Mouse (Mus musculus) adrenal gland, postnatal 14 days (tissue): ENCODE results near the gene Grk6. TPM values are rescaled to one million over a fixed set of nuclear protein-coding genes. Genes with fewer than 3 reads are reported as not detected.

Source experiments
- DNase-seq: peaks from one replicate; pipeline ENCODE4 v3.0.0; 2021; ENCODE audit warnings: mixed read lengths
- long read RNA-seq, 2 experiments: library from polyadenylated mRNA; stranded (forward); transcript quantifications; one replicate each; pipeline ENCODE4 v2.0.0; 2021
- total RNA-seq: library from RNA; stranded (reverse); gene quantifications from 2 replicates; pipeline ENCODE4 v1.2.3, GENCODE M21; 2021

Grk6 gene
- 35.3 and 55.4 TPM in 2 replicates for total RNA-seq
- long read RNA-seq, experiment 1, transcript Grk6-201 (16 exons, 2,994 nt): major isoform, 51 of 109 reads
- long read RNA-seq, experiment 1, transcript Grk6-203 (16 exons, 1,997 nt): minor isoform, 32 of 109 reads
- long read RNA-seq, experiment 1, partial matches to known transcripts: 6 of 109 reads
- long read RNA-seq, experiment 1, other reads (novel, unspliced or antisense): 13 of 109 reads
- long read RNA-seq, experiment 2, transcript Grk6-203 (16 exons, 1,997 nt): minor isoform, 16 of 68 reads
- long read RNA-seq, experiment 2, transcript Grk6-201 (16 exons, 2,994 nt): major isoform, 38 of 68 reads
- long read RNA-seq, experiment 2, partial matches to known transcripts: 3 of 68 reads
- long read RNA-seq, experiment 2, other reads (novel, unspliced or antisense): 9 of 68 reads

DNA sequence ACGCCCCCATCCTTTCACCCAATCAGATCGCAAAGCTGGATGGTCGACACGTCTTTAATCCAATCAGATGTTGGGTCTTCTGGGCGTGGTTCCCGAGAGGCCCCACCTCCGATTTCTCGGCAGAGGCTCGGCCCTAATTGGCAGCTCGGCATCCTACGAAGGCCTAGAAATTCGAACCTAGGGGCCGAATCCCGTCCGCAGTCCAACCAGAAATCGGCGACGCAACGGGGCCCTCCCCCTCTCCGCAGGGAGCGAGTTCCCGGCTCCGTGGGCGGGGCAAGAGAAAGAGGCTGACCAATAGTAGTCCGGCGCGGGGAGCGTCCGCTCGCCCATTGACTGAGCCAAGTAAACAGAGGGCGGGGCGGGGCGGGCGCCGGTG, at the start of gene Grk6:
Gene Grk6 (plus strand): TSS at position 136 of the 379 bp plus-strand sequence.
- peak; percentile 100 for DNase-seq

GRCm38 (mm10) chr13:55398088-55398487, 46.8 kb upstream of the Grk6 start, which contains the start of gene Slc34a1:
Gene Slc34a1, plus strand, starts transcription at chr13:55398187.
- no peak for DNase-seq

- DNase-seq: no peak
Measured at GRCm38 (mm10) chr13:55399300-55400038, 45.4 kb upstream of the Grk6 start.

DNA sequence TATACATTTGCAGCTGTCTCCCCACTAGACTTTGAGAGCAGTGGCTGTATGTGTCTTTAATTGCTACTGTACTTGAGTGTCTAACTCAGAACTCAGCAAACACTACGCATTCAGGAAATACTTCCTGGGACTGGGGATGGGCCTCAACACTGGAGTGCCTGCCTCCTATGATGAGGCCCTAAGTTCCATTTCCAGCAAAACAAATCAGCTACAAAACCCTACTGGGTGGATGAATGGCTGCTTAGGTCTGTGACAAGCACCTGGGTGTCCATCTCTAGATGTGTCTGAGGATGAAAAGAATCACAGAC, 44.9 kb upstream of the Grk6 start:
- no peak for DNase-seq

- no peak for DNase-seq
Measured at GRCm38 (mm10) chr13:55403266-55403665, 41.6 kb upstream of the Grk6 start.

DNA sequence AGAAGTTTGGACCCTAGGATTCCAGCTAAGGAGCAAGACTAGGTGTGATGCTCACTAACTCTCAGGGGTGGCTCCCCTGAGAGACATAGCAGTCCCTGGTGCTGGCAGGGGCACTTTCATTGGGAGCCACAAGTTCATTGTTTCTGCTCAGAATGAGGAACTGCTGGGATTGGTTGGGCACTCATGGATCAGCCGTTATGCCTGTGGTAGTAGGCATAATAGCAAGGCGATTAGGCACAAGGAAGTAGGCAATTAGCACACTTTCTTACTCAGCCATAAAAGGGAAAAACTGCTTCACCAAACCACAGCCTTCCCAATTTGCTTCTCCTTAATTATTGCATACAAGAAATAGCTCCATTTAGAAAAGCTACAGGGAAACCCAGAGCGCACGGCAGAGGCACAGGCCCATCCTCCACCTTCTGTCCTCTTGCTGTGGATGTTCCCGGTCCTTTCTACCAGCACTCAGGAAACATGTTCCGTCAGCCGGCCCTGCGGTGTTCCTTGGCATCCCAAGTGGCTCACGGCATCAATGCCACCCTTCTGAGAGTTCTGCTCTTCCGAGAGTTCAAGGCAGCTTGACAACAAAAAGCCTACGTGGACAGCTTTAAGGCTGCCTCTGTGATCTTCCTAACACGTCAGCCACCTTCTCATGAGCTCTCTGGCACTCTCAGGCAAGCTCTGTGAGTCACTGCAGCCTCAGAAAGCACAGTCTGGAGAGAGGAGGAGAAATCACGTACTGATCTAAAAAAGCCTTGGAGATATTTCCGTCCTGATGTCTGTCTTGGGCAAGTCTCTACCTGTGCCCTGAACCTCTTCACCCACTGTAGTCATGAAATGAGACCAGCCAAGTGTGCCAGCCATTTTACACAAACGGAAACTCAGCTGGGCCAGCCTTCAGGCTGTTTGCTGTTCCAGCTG, 40.7 kb upstream of the Grk6 start:
- DNase-seq: no peak

GRCm38 (mm10) chr13:55404853-55405782, 39.8 kb upstream of the Grk6 start:
- DNase-seq: peak; percentile 81

- no peak for DNase-seq
Measured at GRCm38 (mm10) chr13:55405783-55406390, 39.0 kb upstream of the Grk6 start.

- DNase-seq: no peak
Measured at GRCm38 (mm10) chr13:55407341-55407740, 37.5 kb upstream of the Grk6 start.

- no peak for DNase-seq
Measured at GRCm38 (mm10) chr13:55408546-55409120, 36.2 kb upstream of the Grk6 start.

DNA sequence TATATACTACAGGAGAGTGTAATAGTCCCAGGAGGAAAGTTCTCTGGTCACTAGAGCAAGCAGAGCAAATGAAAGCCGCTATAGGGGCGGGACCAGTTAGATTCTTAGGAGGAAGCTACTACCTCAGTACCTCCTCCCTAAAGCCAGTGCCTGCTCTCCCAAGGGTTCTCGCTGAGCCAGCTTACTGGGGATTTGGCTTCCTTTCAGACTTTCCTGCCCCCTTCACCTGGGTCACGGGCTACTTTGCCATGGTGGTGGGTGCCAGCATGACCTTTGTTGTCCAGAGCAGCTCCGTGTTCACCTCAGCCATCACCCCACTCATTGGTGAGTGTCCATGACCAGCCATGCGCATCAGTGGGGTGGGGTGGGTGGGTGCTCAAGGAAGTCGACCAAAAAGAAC, 33.0 kb upstream of the Grk6 start:
- DNase-seq: no peak

DNA sequence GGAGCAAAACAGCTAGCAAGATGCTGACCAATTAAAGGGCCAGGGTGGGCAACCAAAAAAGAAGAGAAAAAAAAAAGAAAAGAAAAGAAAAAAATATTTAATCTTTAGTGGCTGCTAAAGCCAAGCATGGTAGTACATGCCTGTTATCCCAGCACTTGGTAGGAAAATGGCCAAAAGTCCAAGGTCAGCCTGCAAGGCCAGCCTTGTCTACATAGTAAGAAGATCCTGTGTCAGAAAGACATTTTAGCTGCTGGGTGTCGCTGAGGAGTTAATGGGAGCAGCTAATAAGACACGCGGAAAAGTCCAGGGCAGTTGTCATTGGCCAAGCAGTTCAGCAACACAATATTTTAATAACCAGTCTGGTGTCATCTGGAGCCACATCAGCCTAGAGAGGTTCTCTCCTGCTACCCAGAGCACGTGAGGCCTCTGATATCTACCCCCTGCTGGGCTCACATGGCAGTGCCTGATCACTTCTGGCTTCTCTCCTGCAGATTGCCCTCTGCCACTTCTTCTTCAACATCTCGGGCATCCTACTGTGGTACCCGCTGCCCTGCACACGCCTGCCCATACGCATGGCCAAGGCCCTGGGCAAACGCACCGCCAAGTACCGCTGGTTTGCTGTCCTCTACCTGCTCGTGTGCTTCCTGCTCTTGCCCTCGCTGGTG, 32.1 kb upstream of the Grk6 start:
- no peak for DNase-seq

GRCm38 (mm10) chr13:55413333-55413732, 31.5 kb upstream of the Grk6 start:
- DNase-seq: no peak

DNA sequence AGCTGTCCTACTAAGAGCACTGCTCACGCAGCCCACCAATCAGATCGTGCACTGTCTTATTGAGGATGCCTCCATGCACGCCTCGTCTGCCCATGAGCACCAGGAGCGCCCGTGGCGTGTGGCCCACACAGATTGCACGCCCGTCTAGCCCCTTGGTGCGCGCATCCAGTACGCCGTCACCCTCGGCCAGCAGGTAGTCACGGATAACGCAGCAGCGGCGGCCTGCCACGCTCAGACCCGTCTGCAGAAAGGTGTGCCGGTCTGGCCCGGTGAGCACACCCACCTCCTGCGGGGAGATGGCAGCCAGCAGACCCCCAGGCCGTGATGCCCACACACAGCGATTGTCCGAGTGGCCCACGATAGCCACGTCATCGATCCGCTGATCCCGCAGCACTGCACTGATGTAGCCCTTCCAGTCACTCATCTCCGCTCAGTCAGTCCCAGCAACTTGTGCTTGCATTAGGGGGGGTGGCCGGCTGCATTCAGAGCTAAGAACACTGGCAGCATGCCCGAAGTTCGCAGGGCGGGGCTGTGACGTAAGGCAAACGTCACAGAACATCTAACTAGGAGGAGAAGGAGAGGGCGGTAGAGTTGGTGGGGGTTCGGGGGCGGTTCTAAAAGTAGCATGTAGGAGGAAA, 30.0 kb upstream of the Grk6 start, which contains the start of gene Pfn3:
Gene Pfn3 (minus strand): TSS at position 490 of the 638 bp plus-strand sequence.
- DNase-seq: peak; percentile 50

- DNase-seq: peak; percentile 95
Measured at GRCm38 (mm10) chr13:55418004-55418403, 26.9 kb upstream of the Grk6 start.

DNA sequence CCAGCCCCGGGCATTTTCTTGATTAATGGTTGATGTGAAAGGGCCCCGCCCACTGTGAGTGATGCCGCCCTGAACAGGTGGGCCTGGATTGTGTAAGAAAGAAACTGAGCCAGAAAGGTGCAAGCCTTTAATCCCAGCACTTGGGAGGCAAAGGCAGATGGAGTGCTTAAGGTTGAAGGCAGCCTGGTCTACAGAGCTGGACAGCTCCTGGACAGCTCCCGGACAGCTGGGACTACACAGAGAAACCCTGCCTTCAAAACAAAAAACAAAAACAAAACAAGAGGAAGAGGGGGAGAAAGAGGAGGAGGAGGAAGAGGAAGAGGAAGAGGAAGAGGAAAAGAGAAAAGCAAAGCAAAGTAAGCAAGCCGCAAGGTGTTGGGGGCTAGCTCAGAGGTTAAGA, 25.7 kb upstream of the Grk6 start:
- DNase-seq: no peak

GRCm38 (mm10) chr13:55420018-55420932, 24.6 kb upstream of the Grk6 start:
- no peak for DNase-seq
